Mouse (Mus musculus) CH12.LX (cell line): Measurements from ENCODE around the gene Cx3cr1.

Source experiments
- CHD1 ChIP-seq: IDR thresholded peaks from 2 replicates; pipeline ENCODE4 v1.6.1; 2012; ENCODE audit warnings: low read depth, low read length, improper control_type of control experiment, inconsistent platforms
- CTCF ChIP-seq, 2 experiments: IDR thresholded peaks in 1 of 2; conservative IDR thresholded peaks in 1 of 2; 2 replicates each; pipeline ENCODE4 v1.5.1; 2011 to 2012; ENCODE audit warnings: low read depth in 2 of 2, low read length in 2 of 2, improper control_type of control experiment in 1 of 2, inconsistent platforms in 1 of 2, mild to moderate bottlenecking in 1 of 2, moderate library complexity in 1 of 2
- ELF1 ChIP-seq: IDR thresholded peaks from 2 replicates; pipeline ENCODE4 v1.6.1; 2014; ENCODE audit warnings: low read depth, mild to moderate bottlenecking, inconsistent platforms, low read length, improper control_type of control experiment
- HCFC1 ChIP-seq: IDR thresholded peaks from 2 replicates; pipeline ENCODE4 v1.6.1; 2012; ENCODE audit warnings: low read depth, mild to moderate bottlenecking, inconsistent platforms, low read length, improper control_type of control experiment
- KAT2A ChIP-seq: IDR thresholded peaks from 2 replicates; pipeline ENCODE4 v1.6.1; 2012; ENCODE audit warnings: low read length, improper control_type of control experiment, inconsistent platforms; ENCODE audit not compliant: insufficient replicate concordance
- MAX ChIP-seq: IDR thresholded peaks from 2 replicates; pipeline ENCODE4 v1.6.1; 2011; ENCODE audit warnings: low read length, improper control_type of control experiment
- MEF2A ChIP-seq: IDR thresholded peaks from 2 replicates; pipeline ENCODE4 v1.6.1; 2014; ENCODE audit warnings: low read depth, mild to moderate bottlenecking, inconsistent platforms, low read length, improper control_type of control experiment, borderline replicate concordance
- MYC ChIP-seq: IDR thresholded peaks from 2 replicates; pipeline ENCODE4 v1.6.1; 2011; ENCODE audit warnings: low read depth, mild to moderate bottlenecking, improper control_type of control experiment, low read length
- PAX5 ChIP-seq: IDR thresholded peaks from 2 replicates; pipeline ENCODE4 v1.6.1; 2012; ENCODE audit warnings: low read length, inconsistent platforms, mixed read lengths
- RCOR1 ChIP-seq: conservative IDR thresholded peaks from 2 replicates; pipeline ENCODE4 v1.6.1; 2012; ENCODE audit warnings: low read depth, mild to moderate bottlenecking, inconsistent platforms, low read length, improper control_type of control experiment
- UBTF ChIP-seq: IDR thresholded peaks from 2 replicates; pipeline ENCODE4 v1.6.1; 2012; ENCODE audit warnings: low read depth, mild to moderate bottlenecking, inconsistent platforms, low read length, improper control_type of control experiment, moderate library complexity
- USF1 ChIP-seq: IDR thresholded peaks from 2 replicates; pipeline ENCODE4 v1.6.1; 2014; ENCODE audit warnings: low read depth, mild to moderate bottlenecking, inconsistent platforms, low read length, improper control_type of control experiment
- USF2 ChIP-seq: conservative IDR thresholded peaks from 2 replicates; pipeline ENCODE4 v1.6.1; 2011; ENCODE audit warnings: low read depth, low read length, improper control_type of control experiment
- ZNF384 ChIP-seq: IDR thresholded peaks from 2 replicates; pipeline ENCODE4 v1.6.1; 2012; ENCODE audit warnings: low read depth, low read length, improper control_type of control experiment, inconsistent platforms

GRCm38 (mm10) chr9:119973869-119974520 lies 95.7 kb downstream of the Cx3cr1 start:
- TF ChIP-seq HCFC1: no peak
- no peak for TF ChIP-seq MYC
- TF ChIP-seq KAT2A: no peak
- no peak for TF ChIP-seq MEF2A
- TF ChIP-seq ELF1: no peak
- TF ChIP-seq MAX: no peak
- TF ChIP-seq CTCF (conservative IDR thresholded peaks at IDR 0.05 in 1 of 2, IDR thresholded peaks at IDR 0.05 in 1 of 2; ENCODE audit: low read depth in 2 of 2, low read length in 2 of 2): peak; percentile 63 to 70
- no peak for TF ChIP-seq ZNF384
- no peak for TF ChIP-seq USF2
- TF ChIP-seq PAX5: no peak
- no peak for TF ChIP-seq RCOR1
- TF ChIP-seq CHD1: no peak
- no peak for TF ChIP-seq UBTF
- no peak for TF ChIP-seq USF1
